11 mouse cellular contexts compared by ENCODE assay signal in the genomic region with DNA sequence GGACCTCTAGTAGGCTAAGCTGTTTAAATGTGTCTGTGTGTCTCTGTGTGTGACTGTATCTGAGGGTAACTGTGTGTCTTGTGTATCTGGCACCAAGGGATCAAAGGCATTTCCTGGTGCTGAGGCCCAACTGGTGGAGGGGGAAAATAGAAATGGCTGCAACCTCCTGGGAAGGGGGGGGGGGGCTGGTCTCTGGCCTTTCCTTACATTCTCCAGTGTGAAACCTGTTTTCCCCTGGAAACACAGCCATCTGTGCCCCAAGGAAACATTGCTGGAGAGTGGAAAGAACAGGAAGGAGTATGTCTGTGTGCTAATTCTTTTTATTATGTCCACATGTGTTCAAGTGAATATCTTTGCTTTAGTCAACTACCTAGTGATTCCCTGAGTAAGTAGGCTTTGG. TPM values are rescaled to one million over a fixed set of nuclear protein-coding genes. Genes with fewer than 3 reads are reported as not detected.
A peak's percentile ranks its signal among the peaks of the same experiment; 100 is the strongest.
DNase-seq lines count a peak whose midpoint lies in the region; ATAC-seq and TF ChIP-seq lines count a peak whose summit lies in the region.
"Had no signal": no experiment of that assay in that cellular context is flagged by ENCODE, and none has a peak within 500 bp of the region (broad histone marks: within the 10 kb centered on the region; RNA-seq: fewer than 3 reads in every experiment).

No protein-coding gene starts in this region.

- H3K36me3 ChIP-seq in forebrain, embryonic 12.5 days (replicated peaks): no peaks in the 10 kb centered on the region
- H3K36me3 ChIP-seq in forebrain, postnatal 0 days (ENCODE audit: insufficient read depth): no peaks in the 10 kb centered on the region
- 0 out of 2 replicates have a peak, but pooled peaks cover 6% of the 10 kb centered on the region for H3K36me3 ChIP-seq in lung, embryonic 15.5 days
- no peaks in the 10 kb centered on the region for H3K36me3 ChIP-seq in hindbrain, embryonic 16.5 days (ENCODE audit: control insufficient read depth, insufficient read depth, low read length)
- peaks cover 8% of the 10 kb centered on the region; the same call in 1 of the 2 replicates for H3K36me3 ChIP-seq in neural tube, embryonic 13.5 days

- no peak for ATAC-seq in forebrain, embryonic 12.5 days (ENCODE audit: low FRiP score)
- no peak for ATAC-seq in forebrain, postnatal 0 days
- no peak for ATAC-seq in lung, embryonic 15.5 days (ENCODE audit: borderline replicate concordance, extremely low read depth, low FRiP score, low TSS enrichment)
- ATAC-seq in hindbrain, embryonic 16.5 days: no peak
- no peak for ATAC-seq in neural tube, embryonic 13.5 days (ENCODE audit: low read depth)

- peaks cover 33% of the 10 kb centered on the region for H3K4me1 ChIP-seq in forebrain, embryonic 12.5 days
- 0 out of 2 replicates have a peak, but pooled peaks cover 9% of the 10 kb centered on the region for H3K4me1 ChIP-seq in forebrain, postnatal 0 days (ENCODE audit: insufficient read depth)
- peaks cover 39% of the 10 kb centered on the region for H3K4me1 ChIP-seq in lung, embryonic 15.5 days
- H3K4me1 ChIP-seq in hindbrain, embryonic 16.5 days (ENCODE audit: control insufficient read depth, insufficient read depth, low read depth, low read length): peaks cover 29% of the 10 kb centered on the region
- H3K4me1 ChIP-seq in neural tube, embryonic 13.5 days (replicated peaks): peaks cover 36% of the 10 kb centered on the region

- peak overlapping the region; percentile 40; the same call in 1 of the 2 replicates for H3K4me3 ChIP-seq in forebrain, embryonic 12.5 days (replicated peaks)
- no peak overlapping the region for H3K4me3 ChIP-seq in forebrain, postnatal 0 days (ENCODE audit: low read depth, low read length)
- peak overlapping the region; percentile 49 for H3K4me3 ChIP-seq in lung, embryonic 15.5 days
- no peak overlapping the region for H3K4me3 ChIP-seq in hindbrain, embryonic 16.5 days (ENCODE audit: low read length)
- peak overlapping the region; percentile 39; the same call in 1 of the 2 replicates for H3K4me3 ChIP-seq in neural tube, embryonic 13.5 days

- no peaks in the 10 kb centered on the region for H3K9me3 ChIP-seq in forebrain, embryonic 12.5 days
- H3K9me3 ChIP-seq in forebrain, postnatal 0 days (ENCODE audit: low read length): no peaks in the 10 kb centered on the region
- H3K9me3 ChIP-seq in lung, embryonic 15.5 days: no peaks in the 10 kb centered on the region
- no peaks in the 10 kb centered on the region for H3K9me3 ChIP-seq in hindbrain, embryonic 16.5 days (ENCODE audit: control insufficient read depth, low read length)
- H3K9me3 ChIP-seq in neural tube, embryonic 13.5 days: no peaks in the 10 kb centered on the region

- H3K27ac ChIP-seq in forebrain, embryonic 12.5 days: peak overlapping the region; percentile 64
- H3K27ac ChIP-seq in forebrain, postnatal 0 days (ENCODE audit: low read depth, low read length): no peak overlapping the region
- H3K27ac ChIP-seq in lung, embryonic 15.5 days: peak overlapping the region; percentile 90
- H3K27ac ChIP-seq in hindbrain, embryonic 16.5 days (ENCODE audit: low read depth, low read length): no peak overlapping the region
- peak overlapping the region; percentile 67 for H3K27ac ChIP-seq in neural tube, embryonic 13.5 days (replicated peaks)

- H3K4me2 ChIP-seq in forebrain, embryonic 12.5 days: peak overlapping the region; percentile 65
- no peak overlapping the region for H3K4me2 ChIP-seq in forebrain, postnatal 0 days (ENCODE audit: low read depth)
- H3K4me2 ChIP-seq in lung, embryonic 15.5 days: peak overlapping the region; percentile 64
- peak overlapping the region; percentile 52 for H3K4me2 ChIP-seq in hindbrain, embryonic 16.5 days (ENCODE audit: low read length)
- peak overlapping the region; percentile 61 for H3K4me2 ChIP-seq in neural tube, embryonic 13.5 days

- DNase-seq in forebrain, postnatal 0 days: no peak
- DNase-seq in lung, postnatal 4 days: no peak
- no peak for DNase-seq in left cerebral cortex, postnatal 36 days (ENCODE audit: low spot score in 2 of 2)
- no peak for DNase-seq in kidney, adult 8-10 months
- DNase-seq: adrenal gland, postnatal 10 days; layer of hippocampus, adult 9-11 months had no signal

- no peak overlapping the region for H3K9ac ChIP-seq in forebrain, embryonic 12.5 days
- no peak overlapping the region for H3K9ac ChIP-seq in forebrain, postnatal 0 days
- H3K9ac ChIP-seq in lung, embryonic 15.5 days: peak overlapping the region; percentile 51; the same call in 1 of the 2 replicates
- H3K9ac ChIP-seq in hindbrain, embryonic 16.5 days (ENCODE audit: low read depth, low read length): no peak overlapping the region
- 0 out of 2 replicates have a peak overlapping the region, but pooled peaks have one; percentile 71 for H3K9ac ChIP-seq in neural tube, embryonic 13.5 days

- no peak for TF ChIP-seq CTCF in forebrain, postnatal 0 days (IDR thresholded peaks at IDR 0.05; ENCODE audit: low read depth)

- intact Hi-C loops in left cerebral cortex, postnatal 36 days (cut with DNase I): no loop called here

- H3K27me3 ChIP-seq in forebrain, embryonic 12.5 days: no peaks in the 10 kb centered on the region
- H3K27me3 ChIP-seq in forebrain, postnatal 0 days (ENCODE audit: insufficient read depth, low read length): no peaks in the 10 kb centered on the region
- H3K27me3 ChIP-seq in lung, embryonic 15.5 days: no peaks in the 10 kb centered on the region
- no peaks in the 10 kb centered on the region for H3K27me3 ChIP-seq in hindbrain, embryonic 16.5 days (replicated peaks; ENCODE audit: control insufficient read depth, insufficient read depth, low read length)
- H3K27me3 ChIP-seq in neural tube, embryonic 13.5 days: no peaks in the 10 kb centered on the region

RNA-seq across cellular contexts. Expression of a gene that starts 5.7 kb away (rescaled TPM):
- 57.3 and 57.8 TPM in 2 replicates for polyA plus RNA-seq in forebrain, embryonic 12.5 days (2016; fragmentation: Nextera tagmentation; extraction: Ambion mirVana)
- 28.4 and 29.8 TPM in 2 replicates for total RNA-seq in forebrain, postnatal 0 days (2014; rRNA removed)
- 32.0 and 39.7 TPM in 2 replicates for polyA plus RNA-seq in forebrain, postnatal 0 days (2015; fragmentation: Nextera tagmentation; extraction: Ambion mirVana)
- 75.5 and 80.2 TPM in 2 replicates for polyA plus RNA-seq in lung, embryonic 15.5 days (2015; fragmentation: Nextera tagmentation; extraction: Ambion mirVana)
- polyA plus RNA-seq in hindbrain, embryonic 16.5 days (2015; fragmentation: Nextera tagmentation; extraction: Ambion mirVana): 86.8 and 96.3 TPM in 2 replicates
- 75.1 and 75.2 TPM in 2 replicates for polyA plus RNA-seq in neural tube, embryonic 13.5 days (2015; fragmentation: Nextera tagmentation; extraction: Ambion mirVana)
- 10 to 100 TPM; 54.3 to 57.7 TPM for total RNA-seq in left cerebral cortex, postnatal 36 days (2021)

RNA-seq across cellular contexts. Expression of a gene that starts 6.7 kb away (rescaled TPM):
- 16.6 and 19.8 TPM in 2 replicates for polyA plus RNA-seq in forebrain, embryonic 12.5 days (2016; fragmentation: Nextera tagmentation; extraction: Ambion mirVana)
- total RNA-seq in forebrain, postnatal 0 days (2014; rRNA removed): 42.4 and 43.1 TPM in 2 replicates
- polyA plus RNA-seq in forebrain, postnatal 0 days (2015; fragmentation: Nextera tagmentation; extraction: Ambion mirVana): 43.4 and 47.3 TPM in 2 replicates
- 29.2 and 30.8 TPM in 2 replicates for polyA plus RNA-seq in lung, embryonic 15.5 days (2015; fragmentation: Nextera tagmentation; extraction: Ambion mirVana)
- polyA plus RNA-seq in hindbrain, embryonic 16.5 days (2015; fragmentation: Nextera tagmentation; extraction: Ambion mirVana): 60.9 and 61.8 TPM in 2 replicates
- 35.4 and 38.0 TPM in 2 replicates for polyA plus RNA-seq in neural tube, embryonic 13.5 days (2015; fragmentation: Nextera tagmentation; extraction: Ambion mirVana)
- total RNA-seq in left cerebral cortex, postnatal 36 days (2021): 10 to 100 TPM; 81.0 to 94.7 TPM

RNA-seq across cellular contexts. Expression of a gene that starts 12.4 kb away (rescaled TPM):
- polyA plus RNA-seq in forebrain, embryonic 12.5 days (2016; fragmentation: Nextera tagmentation; extraction: Ambion mirVana): 119 and 122 TPM in 2 replicates
- total RNA-seq in forebrain, postnatal 0 days (2014; rRNA removed): 204 and 225 TPM in 2 replicates
- 289 and 323 TPM in 2 replicates for polyA plus RNA-seq in forebrain, postnatal 0 days (2015; fragmentation: Nextera tagmentation; extraction: Ambion mirVana)
- 28.8 and 30.5 TPM in 2 replicates for polyA plus RNA-seq in lung, embryonic 15.5 days (2015; fragmentation: Nextera tagmentation; extraction: Ambion mirVana)
- 260 and 276 TPM in 2 replicates for polyA plus RNA-seq in hindbrain, embryonic 16.5 days (2015; fragmentation: Nextera tagmentation; extraction: Ambion mirVana)
- 204 and 212 TPM in 2 replicates for polyA plus RNA-seq in neural tube, embryonic 13.5 days (2015; fragmentation: Nextera tagmentation; extraction: Ambion mirVana)
- total RNA-seq in left cerebral cortex, postnatal 36 days (2021): 100 to 1,000 TPM; 244 to 288 TPM

RNA-seq across cellular contexts. Expression of a gene that starts 30.7 kb away (rescaled TPM):
- polyA plus RNA-seq in forebrain, embryonic 12.5 days (2016; fragmentation: Nextera tagmentation; extraction: Ambion mirVana): 0.42 and 0.46 TPM in 2 replicates
- total RNA-seq in forebrain, postnatal 0 days (2014; rRNA removed): not detected in 2 replicates
- polyA plus RNA-seq in forebrain, postnatal 0 days (2015; fragmentation: Nextera tagmentation; extraction: Ambion mirVana): 0.14 and 0.15 TPM in 2 replicates
- not detected in 2 replicates for polyA plus RNA-seq in lung, embryonic 15.5 days (2015; fragmentation: Nextera tagmentation; extraction: Ambion mirVana)
- 0.76 and 0.84 TPM in 2 replicates for polyA plus RNA-seq in hindbrain, embryonic 16.5 days (2015; fragmentation: Nextera tagmentation; extraction: Ambion mirVana)
- polyA plus RNA-seq in neural tube, embryonic 13.5 days (2015; fragmentation: Nextera tagmentation; extraction: Ambion mirVana): 1.6 and 2.2 TPM in 2 replicates
- under 1 TPM in 1 of 2 experiments, not detected in 1; 0.36 TPM for total RNA-seq in left cerebral cortex, postnatal 36 days (2021)
- total RNA-seq: adrenal gland, postnatal 10 days had no signal
- polyA plus RNA-seq: erythroblast, embryonic 14.5 days had no signal

RNA-seq across cellular contexts. Expression of a gene that starts 38.7 kb away (rescaled TPM):
- 159 and 179 TPM in 2 replicates for polyA plus RNA-seq in forebrain, embryonic 12.5 days (2016; fragmentation: Nextera tagmentation; extraction: Ambion mirVana)
- total RNA-seq in forebrain, postnatal 0 days (2014; rRNA removed): 184 and 251 TPM in 2 replicates
- polyA plus RNA-seq in forebrain, postnatal 0 days (2015; fragmentation: Nextera tagmentation; extraction: Ambion mirVana): 378 and 438 TPM in 2 replicates
- 133 and 136 TPM in 2 replicates for polyA plus RNA-seq in lung, embryonic 15.5 days (2015; fragmentation: Nextera tagmentation; extraction: Ambion mirVana)
- 309 and 323 TPM in 2 replicates for polyA plus RNA-seq in hindbrain, embryonic 16.5 days (2015; fragmentation: Nextera tagmentation; extraction: Ambion mirVana)
- polyA plus RNA-seq in neural tube, embryonic 13.5 days (2015; fragmentation: Nextera tagmentation; extraction: Ambion mirVana): 278 and 317 TPM in 2 replicates
- 100 to 1,000 TPM; 159 to 187 TPM for total RNA-seq in left cerebral cortex, postnatal 36 days (2021)

Comparison
In these comparisons a context has a peak if more than half of its experiments do, and no peak if none do; other contexts are left out.
1. H3K27ac ChIP-seq: peak in forebrain, embryonic 12.5 days (single experiment), lung, embryonic 15.5 days (single experiment) and neural tube, embryonic 13.5 days (single experiment); none in forebrain, postnatal 0 days (single experiment) and hindbrain, embryonic 16.5 days (single experiment).
2. H3K4me3 ChIP-seq: peak in forebrain, embryonic 12.5 days (single experiment), lung, embryonic 15.5 days (single experiment) and neural tube, embryonic 13.5 days (single experiment); none in forebrain, postnatal 0 days (single experiment) and hindbrain, embryonic 16.5 days (single experiment).
3. H3K9ac ChIP-seq: peak in lung, embryonic 15.5 days (single experiment) and neural tube, embryonic 13.5 days (single experiment); none in forebrain, embryonic 12.5 days (single experiment), forebrain, postnatal 0 days (single experiment) and hindbrain, embryonic 16.5 days (single experiment).